Mouse (Mus musculus) hindbrain, postnatal 0 days (tissue): Measurements from ENCODE around the gene Fbxl5. TPM values are rescaled to one million over a fixed set of nuclear protein-coding genes. Genes with fewer than 3 reads are reported as not detected.

Source experiments
- ATAC-seq: fragments of 200-750 bp; cut with Nextera tagmentation; 2 replicates; pipeline ENCODE4 v1.8.0; 2017; ENCODE audit warnings: mild to moderate bottlenecking, moderate TSS enrichment, moderate library complexity
- DNase-seq: peaks from one replicate; pipeline ENCODE4 v3.0.0-alpha.2; 2015; ENCODE audit warnings: low spot score
- H3K27ac ChIP-seq: fragments of 300-500 bp; sonication (generic); 2 replicates; pipeline ENCODE4 v1.5.1; 2014; ENCODE audit warnings: mild to moderate bottlenecking
- H3K27me3 ChIP-seq: fragments of 300-500 bp; sonication (generic); 2 replicates; pipeline ENCODE4 v1.6.1; 2014; ENCODE audit warnings: low read length, mixed read lengths; ENCODE audit not compliant: insufficient read depth
- H3K36me3 ChIP-seq: fragments of 300-500 bp; sonication (generic); 2 replicates; pipeline ENCODE4 v1.6.1; 2014; ENCODE audit warnings: low read length, mixed read lengths; ENCODE audit not compliant: insufficient read depth
- H3K4me1 ChIP-seq: fragments of 300-500 bp; sonication (generic); 2 replicates; pipeline ENCODE4 v1.6.1; 2014; ENCODE audit warnings: antibody characterized with exemption, low read length, mixed read lengths; ENCODE audit not compliant: insufficient read depth
- H3K4me2 ChIP-seq: fragments of 300-500 bp; sonication (generic); 2 replicates; pipeline ENCODE4 v1.6.1; 2014; ENCODE audit warnings: low read depth, mild to moderate bottlenecking, low read length, moderate library complexity, mixed read lengths
- H3K4me3 ChIP-seq: fragments of 300-500 bp; sonication (generic); 2 replicates; pipeline ENCODE4 v1.5.1; 2014; ENCODE audit warnings: low read length
- H3K9ac ChIP-seq: fragments of 300-500 bp; sonication (generic); replicated peaks from 2 replicates; pipeline ENCODE4 v1.6.1; 2014; ENCODE audit warnings: mild to moderate bottlenecking, low read length, moderate library complexity, mixed read lengths
- H3K9me3 ChIP-seq: fragments of 300-500 bp; sonication (generic); 2 replicates; pipeline ENCODE4 v1.6.1; 2016; ENCODE audit warnings: low read length, mixed read lengths
- CTCF ChIP-seq: IDR thresholded peaks from 2 replicates; pipeline ENCODE4 v1.5.1; 2016; ENCODE audit warnings: antibody characterized with exemption, control low read depth, low read depth
- WGBS: fragments of 180-500 bp; shearing (Covaris S2); extraction: QIAGEN DNeasy Blood & Tissue Kit; methylation state at CpG from one replicate; pipeline ENCODE4 v1.1.7; 2014; 5-methylcytosine and 5-hydroxymethylcytosine counted together
- polyA plus RNA-seq: library from polyadenylated mRNA; unstranded; fragments of >200 nt; fragmentation: Nextera tagmentation; extraction: Ambion mirVana; gene quantifications from 2 replicates; pipeline ENCODE4 v1.2.1, GENCODE M21; 2015
- total RNA-seq: library from RNA; depleted of rRNA; stranded (reverse); fragments of >200 nt; gene quantifications from 2 replicates; pipeline ENCODE4 v1.2.3, GENCODE M21; 2014

Gene Fbxl5
- total and polyA plus RNA-seq, 2 experiments from 2014 or later, result 74.7 to 88.1 TPM

- Histone ChIP-seq H3K9me3 (no peaks in the 10 kb centered on the region), H3K9ac (no peak overlapping the region), H3K4me2 (no peak overlapping the region), H3K27me3 (no peaks in the 10 kb centered on the region), H3K4me1 (no peaks in the 10 kb centered on the region), H3K36me3 (no peaks in the 10 kb centered on the region), H3K27ac (no peak overlapping the region), H3K4me3 (no peak overlapping the region)
- WGBS, result 31% methylated on average over 2 of the region's 2 CpGs
- ATAC-seq (no peak), DNase-seq (peak; percentile 7)
- no peak for TF ChIP-seq CTCF
These were observed 24.8 kb upstream of the Fbxl5 start for GRCm38 (mm10) chr5:43846227-43846626.

GRCm38 (mm10) chr5:43845646-43846045, 24.2 kb upstream of the Fbxl5 start:
- no peak overlapping the region for H3K4me2 ChIP-seq
- no peak overlapping the region for H3K27ac ChIP-seq
- 76% methylated on average over 1 of the region's 1 CpGs for WGBS
- no peaks in the 10 kb centered on the region for H3K4me1 ChIP-seq
- H3K9me3 ChIP-seq, result no peaks in the 10 kb centered on the region
- no peak for ATAC-seq
- no peak for DNase-seq
- H3K36me3 ChIP-seq, result no peaks in the 10 kb centered on the region
- H3K4me3 ChIP-seq, result no peak overlapping the region
- no peak for TF ChIP-seq CTCF
- no peak overlapping the region for H3K9ac ChIP-seq
- no peaks in the 10 kb centered on the region for H3K27me3 ChIP-seq

- H3K4me1 ChIP-seq, result no peaks in the 10 kb centered on the region
- no peaks in the 10 kb centered on the region for H3K27me3 ChIP-seq
- no peak for TF ChIP-seq CTCF
- no peak overlapping the region for H3K4me2 ChIP-seq
- H3K9ac ChIP-seq, result no peak overlapping the region
- H3K27ac ChIP-seq, result no peak overlapping the region
- 74% methylated on average over 5 of the region's 5 CpGs for WGBS
- no peaks in the 10 kb centered on the region for H3K36me3 ChIP-seq
- DNase-seq (peak; percentile 7), ATAC-seq (no peak)
- no peaks in the 10 kb centered on the region for H3K9me3 ChIP-seq
- no peak overlapping the region for H3K4me3 ChIP-seq
These were observed 23.6 kb upstream of the Fbxl5 start for GRCm38 (mm10) chr5:43845083-43845482.

DNA sequence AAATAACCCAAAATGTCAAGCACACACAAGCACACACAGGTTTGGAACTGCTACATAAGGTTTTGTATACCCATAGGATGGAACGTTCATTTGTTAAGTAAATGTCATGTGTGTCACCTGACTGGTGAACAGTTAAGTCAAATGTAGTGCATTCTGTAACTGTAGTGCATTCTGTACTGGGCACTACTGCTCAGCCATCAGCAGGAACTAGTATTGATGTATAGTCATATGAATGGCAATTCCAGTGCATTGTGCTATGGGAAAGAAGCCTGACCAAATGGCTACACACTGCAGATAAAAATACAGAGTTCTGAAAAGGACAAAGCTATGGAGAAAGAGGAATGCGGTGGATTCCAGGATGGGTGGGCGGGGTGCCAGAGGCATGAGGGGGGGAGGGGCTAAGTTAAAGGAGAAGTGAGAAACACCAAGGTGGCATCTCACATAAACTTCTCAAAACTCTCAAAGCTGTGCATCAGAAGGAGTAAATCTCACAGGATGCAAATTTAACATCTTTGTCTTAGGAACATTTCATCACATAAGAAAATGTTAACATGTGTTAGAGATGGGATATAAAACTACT, 21.2 kb upstream of the Fbxl5 start:
- WGBS, result 65% methylated on average over 3 of the region's 3 CpGs
- Histone ChIP-seq H3K27ac (no peak overlapping the region), H3K4me1 (no peaks in the 10 kb centered on the region), H3K27me3 (no peaks in the 10 kb centered on the region), H3K9ac (no peak overlapping the region), H3K4me3 (no peak overlapping the region), H3K4me2 (no peak overlapping the region), H3K9me3 (no peaks in the 10 kb centered on the region), H3K36me3 (no peaks in the 10 kb centered on the region)
- no peak for TF ChIP-seq CTCF
- DNase-seq (no peak), ATAC-seq (no peak)

DNA sequence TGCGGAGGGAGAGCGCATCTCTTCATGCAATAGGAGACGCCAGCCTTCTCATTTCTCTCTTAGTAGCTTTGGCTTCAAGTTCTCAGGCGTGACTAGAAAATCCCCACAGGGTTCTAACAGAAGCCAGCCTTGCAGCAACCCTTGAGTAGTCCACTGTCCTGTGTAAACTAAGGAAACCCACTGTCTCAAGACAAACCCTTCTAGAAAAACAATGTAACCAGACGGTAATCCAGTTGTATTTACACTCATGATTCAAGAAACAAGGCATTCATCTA, 20.5 kb upstream of the Fbxl5 start:
- no peak overlapping the region for H3K4me3 ChIP-seq
- no peak overlapping the region for H3K9ac ChIP-seq
- DNase-seq, result no peak
- no peak for ATAC-seq
- no peaks in the 10 kb centered on the region for H3K36me3 ChIP-seq
- no peak for TF ChIP-seq CTCF
- H3K4me2 ChIP-seq, result peak overlapping the region; percentile 5
- 74% methylated on average over 5 of the region's 5 CpGs for whole genome bisulfite sequencing
- no peaks in the 10 kb centered on the region for H3K27me3 ChIP-seq
- no peaks in the 10 kb centered on the region for H3K4me1 ChIP-seq
- no peak overlapping the region for H3K27ac ChIP-seq
- no peaks in the 10 kb centered on the region for H3K9me3 ChIP-seq

DNA sequence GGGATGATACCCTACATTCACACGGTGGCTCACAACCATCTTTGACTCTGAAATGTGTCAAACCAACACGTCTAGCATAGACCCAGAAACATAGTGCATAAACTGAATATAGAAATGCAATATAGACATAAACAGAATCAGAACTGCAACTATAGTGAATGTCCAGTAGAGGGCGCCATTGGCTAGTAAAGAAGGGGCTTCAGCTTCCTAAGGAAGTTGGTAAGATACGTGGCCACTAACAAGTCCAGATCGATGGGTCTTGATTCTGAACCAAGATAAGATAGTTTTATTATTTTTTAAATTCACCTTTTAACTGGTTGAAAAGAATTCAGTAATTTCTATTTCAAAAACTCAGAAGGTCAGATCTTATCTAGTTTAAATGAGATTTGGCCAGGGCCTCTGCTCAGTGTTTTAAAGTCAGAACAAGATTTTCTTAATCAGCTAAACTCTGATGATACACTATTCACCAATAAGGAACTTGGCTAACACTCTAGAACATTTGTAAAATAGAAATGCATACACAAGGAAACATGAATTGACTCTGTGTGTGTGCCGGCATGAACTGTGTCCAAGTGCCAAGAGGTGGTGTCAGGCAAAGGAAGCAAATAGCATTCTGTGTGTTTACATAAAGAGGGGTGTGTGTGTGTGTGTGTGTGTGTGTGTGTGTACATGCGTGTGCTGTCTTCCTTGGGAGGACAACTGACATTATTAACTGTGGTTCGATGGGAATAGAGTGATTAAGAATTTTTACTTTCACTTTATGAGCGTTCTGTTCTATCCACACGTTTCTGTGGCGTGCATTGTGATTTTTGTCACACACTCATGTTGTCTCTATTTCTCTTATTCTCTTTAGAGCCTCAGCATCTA, 19.9 kb upstream of the Fbxl5 start:
- Histone ChIP-seq H3K9me3 (no peaks in the 10 kb centered on the region), H3K27me3 (no peaks in the 10 kb centered on the region), H3K36me3 (no peaks in the 10 kb centered on the region), H3K4me1 (no peaks in the 10 kb centered on the region), H3K4me2 (peak overlapping the region; percentile 5), H3K9ac (no peak overlapping the region), H3K4me3 (no peak overlapping the region), H3K27ac (no peak overlapping the region)
- 44% methylated on average over 11 of the region's 11 CpGs for WGBS
- TF ChIP-seq CTCF, result peak; percentile 94
- ATAC-seq (no peak; the same call in 1 of the 2 replicates), DNase-seq (peak; percentile 83)

DNA sequence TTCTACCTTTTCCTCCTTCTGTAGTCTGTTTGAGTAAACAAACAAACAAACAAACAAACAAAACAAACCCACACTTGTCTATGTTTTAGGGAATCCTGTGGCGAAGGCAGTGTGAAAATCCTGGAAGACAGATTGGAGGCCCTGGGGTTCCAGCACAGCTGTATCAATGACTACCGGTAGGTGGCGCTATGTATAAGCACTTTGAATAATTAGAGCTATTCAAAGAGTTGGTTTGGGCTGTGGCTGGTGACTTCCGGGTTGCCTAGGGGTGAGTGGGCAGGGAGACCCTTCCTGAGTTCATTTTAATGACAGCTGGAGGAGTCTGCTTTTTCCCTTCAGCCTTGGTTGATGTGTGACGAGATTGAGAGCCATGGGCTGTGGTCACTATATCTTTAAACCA, 15.9 kb upstream of the Fbxl5 start:
- DNase-seq (peak; percentile 62), ATAC-seq (no peak)
- Histone ChIP-seq H3K27me3 (no peaks in the 10 kb centered on the region), H3K4me3 (no peak overlapping the region), H3K27ac (no peak overlapping the region), H3K4me1 (no peaks in the 10 kb centered on the region), H3K4me2 (no peak overlapping the region), H3K36me3 (no peaks in the 10 kb centered on the region), H3K9me3 (no peaks in the 10 kb centered on the region), H3K9ac (no peak overlapping the region)
- TF ChIP-seq CTCF, result peak; percentile 63
- 49% methylated on average over 5 of the region's 5 CpGs for WGBS
